Mouse (Mus musculus) gastrocnemius, postnatal 14 days (tissue): ENCODE results near the gene Ndufv3. TPM values are rescaled to one million over a fixed set of nuclear protein-coding genes. Genes with fewer than 3 reads are reported as not detected.

ENCODE experiments used
- DNase-seq: peaks from one replicate; pipeline ENCODE4 v3.0.0; 2021; ENCODE audit warnings: mixed read lengths
- intact Hi-C: fragments of 180-260 bp; cut with DNase I; formaldehyde crosslinking; loops from one replicate; pipeline ENCODE4 v1.15.1; 2025; ENCODE audit warnings: low total_unique reads
- microRNA-seq, 2 experiments: library from miRNA; unstranded; fragments of <30 nt; microRNA quantifications; one replicate each; pipeline ENCODE4 v1.2.0; 2021
- total RNA-seq, 2 experiments: library from RNA; stranded (reverse); gene quantifications; 2 replicates each; pipeline ENCODE4 v1.2.3; 2021

The Ndufv3 gene
- total RNA-seq, 2 experiments from 2014 or later: 423 to 456 TPM

DNA sequence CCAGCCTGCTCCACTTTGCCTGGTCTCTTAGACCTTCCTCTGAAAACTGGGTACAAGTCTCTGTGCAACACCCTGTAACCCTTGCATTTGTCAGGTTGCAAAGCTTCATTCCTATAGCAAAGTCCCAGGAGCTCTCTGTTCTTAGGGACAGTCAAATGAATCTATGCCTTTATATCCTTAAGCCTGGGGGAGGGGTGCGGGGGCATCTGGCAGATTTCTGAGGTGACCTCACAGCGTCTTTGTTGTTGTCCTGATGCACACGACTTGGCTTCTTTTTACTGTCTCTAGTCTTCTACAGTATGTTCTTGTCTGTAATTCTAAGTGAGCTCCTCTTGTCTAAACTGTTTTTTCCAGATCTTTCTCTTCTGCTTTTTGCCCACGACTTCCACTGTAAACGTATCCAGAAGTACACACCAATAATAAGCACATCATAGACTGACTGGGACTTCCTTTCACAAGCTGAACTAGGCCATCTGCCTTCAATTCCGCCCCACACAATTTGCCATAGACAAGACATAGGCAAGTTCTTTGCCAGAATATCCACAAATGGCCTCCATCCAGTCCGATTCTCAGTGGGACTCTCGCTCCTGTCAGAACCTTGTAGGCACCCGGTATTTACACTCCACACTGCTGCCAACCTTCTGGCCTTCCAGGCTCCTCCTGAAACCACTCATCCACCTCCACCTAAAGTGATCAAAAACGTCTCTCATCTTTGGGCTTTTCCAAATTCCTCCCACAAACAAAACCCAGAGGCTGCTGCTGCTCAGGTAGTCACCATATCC lies 56.7 kb downstream of the Ndufv3 start:
- DNase-seq: no peak
- intact Hi-C loops: no loop called here

DNA sequence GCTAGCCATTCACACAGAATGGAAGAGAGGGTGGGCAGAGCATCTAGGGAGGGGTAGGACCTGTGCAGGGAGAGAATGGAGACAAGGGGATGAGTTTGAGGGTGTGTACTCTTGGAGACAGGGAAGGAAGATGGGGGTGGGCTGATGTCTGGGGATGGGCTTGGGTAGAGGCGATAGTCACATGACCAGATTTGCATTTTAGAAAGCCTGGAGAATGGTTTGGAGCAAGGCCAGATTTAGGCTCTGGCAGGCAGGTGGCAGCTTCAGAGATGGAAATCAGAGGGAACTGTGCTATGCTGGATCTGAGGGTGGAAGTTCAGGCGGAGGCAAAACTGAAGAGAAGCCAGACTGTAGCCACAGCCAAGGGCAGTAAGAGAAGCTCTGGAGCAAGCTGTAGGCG lies 60.4 kb downstream of the Ndufv3 start:
- no peak for DNase-seq
- intact Hi-C loops: no loop called here

Small RNA genes within 50 kb of the gene (microRNA-seq; reads per million reads assigned to microRNA genes)
- gene Gm24970: 0 reads per million in 2 experiments

Other genes starting within 250 kb of the Ndufv3 start
- 10 to 100 TPM; 10.0 to 12.5 TPM for gene Rsph1, start 242.7 kb upstream of the Ndufv3 start, total RNA-seq
- 1 to 10 TPM; 2.5 to 2.7 TPM for gene Slc37a1, start 233.3 kb upstream of the Ndufv3 start, total RNA-seq
- 1 to 10 TPM; 4.5 to 6.5 TPM for gene Pde9a, start 133.9 kb upstream of the Ndufv3 start, total RNA-seq
- gene Wdr4, start 135 bp upstream of the Ndufv3 start, total RNA-seq: 1 to 10 TPM; 6.7 to 7.9 TPM
- 10 to 100 TPM in 1 of 2 experiments, 1 to 10 TPM in 1; 7.9 to 10.7 TPM for gene Pknox1, start 44.6 kb downstream of the Ndufv3 start, total RNA-seq
- gene Cbs, start 117.1 kb downstream of the Ndufv3 start, total RNA-seq: under 1 TPM; 0.35 to 0.44 TPM
- gene U2af1, start 138.8 kb downstream of the Ndufv3 start, total RNA-seq: 10 to 100 TPM; 69.9 to 83.9 TPM
- not detected for gene Cryaa, start 157.7 kb downstream of the Ndufv3 start, total RNA-seq